Mouse (Mus musculus) forebrain, embryonic 11.5 days (tissue): ENCODE results near the gene Gm20517. TPM values are rescaled to one million over a fixed set of nuclear protein-coding genes. Genes with fewer than 3 reads are reported as not detected.

ENCODE experiments used
- ATAC-seq: fragments of 200-750 bp; cut with Nextera tagmentation; replicated peaks from 2 replicates; pipeline ENCODE4 v1.8.0; 2017; ENCODE audit warnings: moderate TSS enrichment; ENCODE audit not compliant: low FRiP score
- DNase-seq: peaks from one replicate; pipeline ENCODE4 v3.0.0-alpha.2; 2017; ENCODE audit warnings: low spot score
- H3K27ac ChIP-seq: fragments of 300-500 bp; sonication (generic); 2 replicates; pipeline ENCODE4 v1.5.1; 2014; ENCODE audit warnings: low read depth, low read length
- H3K27me3 ChIP-seq: fragments of 300-500 bp; sonication (generic); 2 replicates; pipeline ENCODE4 v1.6.1; 2014; ENCODE audit warnings: mild to moderate bottlenecking, low read length, mixed read lengths; ENCODE audit not compliant: control insufficient read depth, insufficient read depth
- H3K36me3 ChIP-seq: fragments of 300-500 bp; sonication (generic); 2 replicates; pipeline ENCODE4 v1.6.1; 2014; ENCODE audit warnings: mild to moderate bottlenecking, low read length, moderate library complexity, mixed read lengths; ENCODE audit not compliant: control insufficient read depth, insufficient read depth
- H3K4me1 ChIP-seq: fragments of 300-500 bp; sonication (generic); replicated peaks from 2 replicates; pipeline ENCODE4 v1.6.1; 2014; ENCODE audit warnings: low read length, mixed read lengths; ENCODE audit not compliant: control insufficient read depth, insufficient read depth
- H3K4me2 ChIP-seq: fragments of 300-500 bp; sonication (generic); 2 replicates; pipeline ENCODE4 v1.6.1; 2014; ENCODE audit warnings: low read depth, mild to moderate bottlenecking, low read length, moderate library complexity, mixed read lengths; ENCODE audit not compliant: severe bottlenecking
- H3K4me3 ChIP-seq: fragments of 300-500 bp; sonication (generic); 2 replicates; pipeline ENCODE4 v1.5.1; 2014; ENCODE audit warnings: low read depth, low read length
- H3K9ac ChIP-seq: fragments of 300-500 bp; sonication (generic); 2 replicates; pipeline ENCODE4 v1.6.1; 2014; ENCODE audit warnings: low read length
- H3K9me3 ChIP-seq: fragments of 300-500 bp; sonication (generic); 2 replicates; pipeline ENCODE4 v1.6.1; 2016; ENCODE audit warnings: low read length, mixed read lengths; ENCODE audit not compliant: control insufficient read depth
- WGBS: fragments of 180-500 bp; shearing (Covaris S2); extraction: QIAGEN DNeasy Blood & Tissue Kit; methylation state at CpG from one replicate; pipeline ENCODE4 v1.1.7; 2014; 5-methylcytosine and 5-hydroxymethylcytosine counted together
- polyA plus RNA-seq: library from polyadenylated mRNA; unstranded; fragments of >200 nt; fragmentation: Nextera tagmentation; extraction: Ambion mirVana; gene quantifications from 2 replicates; pipeline ENCODE4 v1.2.1, GENCODE M21; 2014

Gm20517 gene
- polyA plus RNA-seq, 1 experiment from 2014 or later: 2.4 TPM

DNA sequence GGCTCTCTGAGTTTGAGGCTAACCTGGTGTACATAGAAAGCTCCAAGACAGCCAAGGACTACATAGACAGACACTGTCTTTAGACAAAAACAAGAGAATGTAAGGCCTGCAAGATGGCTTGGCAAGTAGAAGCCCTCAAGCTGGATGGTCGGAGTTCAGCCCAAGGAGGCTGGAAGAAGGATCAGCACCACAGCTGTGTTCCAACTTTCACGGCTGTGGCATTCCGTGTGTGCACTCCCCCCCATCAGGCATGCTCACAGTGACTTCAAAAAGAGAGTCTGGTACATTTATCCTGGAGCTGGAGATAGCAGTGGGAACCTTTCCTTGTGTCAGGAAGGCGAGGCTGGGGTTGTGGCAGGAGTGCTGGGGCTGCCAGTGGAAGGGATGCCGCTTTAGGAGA, 14.6 kb downstream of the Gm20517 start:
- DNase-seq (no peak), ATAC-seq (no peak)
- Histone ChIP-seq H3K4me3 (no peak overlapping the region), H3K4me1 (0 out of 2 replicates have a peak, but pooled peaks cover 2% of the 10 kb centered on the region), H3K27ac (no peak overlapping the region), H3K9ac (no peak overlapping the region), H3K27me3 (no peaks in the 10 kb centered on the region), H3K36me3 (peaks cover 7% of the 10 kb centered on the region; the same call in 1 of the 2 replicates), H3K9me3 (no peaks in the 10 kb centered on the region), H3K4me2 (no peak overlapping the region)
- WGBS: 86% methylated on average over 5 of the region's 5 CpGs

DNA sequence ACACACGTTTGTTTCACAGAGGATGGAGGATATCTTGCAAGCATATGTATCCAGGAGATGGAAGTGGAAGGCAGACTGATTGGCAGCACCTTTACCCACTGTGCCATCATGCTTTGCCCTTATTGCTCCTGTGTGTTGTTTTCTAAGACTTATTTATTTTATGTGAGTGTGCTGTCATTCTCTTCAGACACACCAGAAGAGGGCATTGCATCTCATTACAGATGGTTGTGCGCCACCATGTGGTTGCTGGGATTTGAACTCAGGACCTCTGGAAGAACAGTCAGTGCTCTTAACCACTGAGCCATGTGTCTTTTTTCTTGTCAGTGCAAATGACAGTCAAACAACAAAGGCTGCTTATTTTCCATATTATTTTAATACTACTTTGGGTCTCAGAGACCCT, 16.4 kb downstream of the Gm20517 start:
- ATAC-seq: no peak
- H3K4me2 ChIP-seq: peak overlapping the region; percentile 93; the same call in 1 of the 2 replicates

DNA sequence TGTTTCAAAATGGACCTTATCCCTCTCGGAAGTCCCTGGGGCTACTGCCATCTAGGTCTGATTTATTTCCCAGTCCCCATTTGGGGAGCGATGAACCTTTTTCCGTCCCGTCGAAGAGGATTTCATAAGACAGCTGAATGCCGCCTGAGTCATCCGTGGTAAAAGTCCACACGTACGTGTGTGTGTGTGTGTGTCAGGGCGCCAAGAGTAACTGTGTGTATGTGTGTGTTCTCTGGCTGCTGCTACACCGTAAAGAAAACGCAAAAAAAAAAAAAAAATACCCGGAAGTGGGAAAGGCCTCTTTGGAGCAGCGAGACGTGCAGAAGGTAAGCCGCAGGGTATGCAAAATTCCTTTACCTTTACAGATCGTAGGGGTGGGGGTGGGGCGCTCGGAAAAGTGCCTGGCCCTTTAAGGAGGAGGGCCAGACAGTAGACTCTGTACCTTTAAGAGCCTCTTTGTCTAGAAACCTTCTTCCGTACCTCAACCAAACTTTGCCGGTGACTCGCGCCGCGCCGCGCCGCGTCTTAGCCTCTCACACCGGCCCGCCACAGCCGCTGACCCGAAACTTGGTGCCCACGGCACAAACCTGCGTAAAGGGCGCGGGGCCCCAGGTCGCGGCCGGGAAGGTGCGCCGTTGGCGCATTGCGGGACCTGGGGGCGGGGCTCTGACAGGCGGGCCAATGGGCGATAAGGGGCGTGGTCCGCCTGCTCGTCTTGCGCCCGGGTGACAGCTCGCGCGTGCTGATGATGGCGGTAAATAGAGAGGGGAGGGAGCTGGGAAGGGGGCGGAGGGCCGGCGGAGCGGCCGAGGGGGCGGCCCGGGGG, 17.7 kb downstream of the Gm20517 start:
- Histone ChIP-seq H3K36me3 (no peaks in the 10 kb centered on the region; the same call in 1 of the 2 replicates), H3K4me1 (peaks cover 4% of the 10 kb centered on the region; the same call in 1 of the 2 replicates), H3K9ac (peak overlapping the region; percentile 81), H3K27ac (peak overlapping the region; percentile 94), H3K9me3 (no peaks in the 10 kb centered on the region), H3K4me2 (peak overlapping the region; percentile 93), H3K4me3 (peak overlapping the region; percentile 59), H3K27me3 (no peaks in the 10 kb centered on the region)
- DNase-seq (peak; percentile 98), ATAC-seq (peak; percentile 94)
- WGBS: under 1% methylated on average over 62 of the region's 63 CpGs

More for the DNA sequence above, 16.4 kb downstream of the Gm20517 start:
- Histone ChIP-seq H3K27me3 (no peaks in the 10 kb centered on the region), H3K9ac (no peak overlapping the region), H3K36me3 (peaks cover 7% of the 10 kb centered on the region; the same call in 1 of the 2 replicates), H3K9me3 (no peaks in the 10 kb centered on the region), H3K27ac (no peak overlapping the region), H3K4me3 (no peak overlapping the region), H3K4me1 (peaks cover 4% of the 10 kb centered on the region; the same call in 1 of the 2 replicates)
- 77% methylated on average over 2 of the region's 2 CpGs for WGBS
- DNase-seq: no peak

DNA sequence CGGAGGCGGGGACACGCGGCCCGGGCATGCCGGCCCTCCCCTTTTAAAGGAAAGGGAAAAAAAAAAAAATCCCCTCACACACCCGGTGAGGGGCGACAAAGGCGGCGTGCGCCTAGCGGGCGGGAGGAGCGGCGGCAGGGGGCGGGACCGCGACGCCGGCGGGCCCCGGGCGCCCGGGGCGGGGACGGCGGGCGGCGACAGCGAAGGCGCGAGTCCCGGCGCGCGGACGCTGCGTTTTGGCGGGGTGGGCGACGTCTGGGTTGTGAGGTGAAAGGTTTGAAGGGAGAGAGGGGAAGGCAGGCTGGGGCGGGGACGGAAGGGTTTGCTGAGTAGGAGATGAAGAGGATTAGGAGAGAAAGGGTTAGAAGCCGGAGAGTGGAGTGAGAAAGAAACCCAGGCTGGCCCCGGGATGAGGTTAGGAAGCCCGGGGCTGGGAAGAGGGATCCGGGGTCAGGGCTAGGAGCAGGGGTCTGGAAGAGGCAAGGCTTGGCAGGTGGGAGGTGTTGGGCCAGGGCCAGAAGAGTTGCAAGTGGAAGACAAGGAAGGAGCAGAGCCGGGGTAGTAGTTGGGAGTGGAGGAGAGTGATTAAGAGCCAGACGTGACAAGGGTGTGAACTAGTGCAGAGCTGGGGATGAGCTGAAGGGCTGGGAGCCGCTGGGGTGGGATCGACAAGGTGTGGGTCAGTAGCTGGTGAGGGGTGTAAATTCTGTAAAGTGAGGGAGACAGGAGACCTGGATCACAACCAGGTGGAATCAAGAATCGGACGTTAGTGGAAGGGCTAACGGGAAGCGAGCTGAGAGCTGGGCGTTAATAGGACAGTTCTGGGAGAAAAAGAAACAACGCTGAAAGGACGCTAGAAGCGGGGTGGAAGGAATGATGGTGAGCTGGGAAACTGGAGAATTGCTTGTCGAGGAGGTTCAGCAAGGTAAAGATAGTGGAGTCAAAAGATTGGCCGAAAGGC, 18.6 kb downstream of the Gm20517 start:
- Histone ChIP-seq H3K9ac (peak overlapping the region; percentile 81), H3K4me2 (peak overlapping the region; percentile 93), H3K36me3 (no peaks in the 10 kb centered on the region), H3K9me3 (no peaks in the 10 kb centered on the region), H3K4me3 (peak overlapping the region; percentile 59), H3K27me3 (no peaks in the 10 kb centered on the region), H3K4me1 (peaks cover 4% of the 10 kb centered on the region; the same call in 1 of the 2 replicates), H3K27ac (peak overlapping the region; percentile 94)
- no peak for DNase-seq
- peak; percentile 73 for ATAC-seq
- under 1% methylated on average over 40 of the region's 61 CpGs for WGBS

DNA sequence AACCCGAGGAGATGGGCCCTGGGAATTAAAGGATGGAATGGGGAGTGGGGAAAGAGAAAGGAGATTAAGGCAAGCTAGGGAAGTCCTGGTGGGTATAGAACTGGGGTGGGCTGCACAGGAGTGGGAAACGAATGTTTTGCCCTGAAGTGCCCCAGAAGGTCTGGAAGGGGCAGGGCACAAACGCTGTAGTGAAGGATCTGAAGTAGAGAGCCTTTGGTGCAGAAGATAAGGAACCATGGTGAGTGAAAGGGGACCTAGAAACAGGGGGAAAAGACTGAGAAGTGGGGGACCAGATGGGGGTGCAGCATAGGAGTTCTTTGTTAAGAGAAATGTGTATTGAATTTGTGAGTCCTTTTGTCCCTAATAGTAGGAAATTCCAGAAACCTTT, 19.3 kb downstream of the Gm20517 start, which contains the start of gene Usp49:
Gene Usp49, plus strand, starts transcription at position 13 of the 388 bp plus-strand sequence.
- DNase-seq: no peak
- H3K36me3 ChIP-seq: no peaks in the 10 kb centered on the region
- H3K4me3 ChIP-seq: peak within 1 kb of the TSS; percentile 59
- peak within 1 kb of the TSS; percentile 81 for H3K9ac ChIP-seq
- no peak for ATAC-seq
- peak within 1 kb of the TSS; percentile 94 for H3K27ac ChIP-seq
- WGBS: 0% methylated on average over 3 of the region's 3 CpGs
- H3K27me3 ChIP-seq: no peaks in the 10 kb centered on the region
- no peaks in the 10 kb centered on the region for H3K9me3 ChIP-seq
- peaks cover 4% of the 10 kb centered on the region; the same call in 1 of the 2 replicates for H3K4me1 ChIP-seq
- peak within 1 kb of the TSS; percentile 93 for H3K4me2 ChIP-seq

DNA sequence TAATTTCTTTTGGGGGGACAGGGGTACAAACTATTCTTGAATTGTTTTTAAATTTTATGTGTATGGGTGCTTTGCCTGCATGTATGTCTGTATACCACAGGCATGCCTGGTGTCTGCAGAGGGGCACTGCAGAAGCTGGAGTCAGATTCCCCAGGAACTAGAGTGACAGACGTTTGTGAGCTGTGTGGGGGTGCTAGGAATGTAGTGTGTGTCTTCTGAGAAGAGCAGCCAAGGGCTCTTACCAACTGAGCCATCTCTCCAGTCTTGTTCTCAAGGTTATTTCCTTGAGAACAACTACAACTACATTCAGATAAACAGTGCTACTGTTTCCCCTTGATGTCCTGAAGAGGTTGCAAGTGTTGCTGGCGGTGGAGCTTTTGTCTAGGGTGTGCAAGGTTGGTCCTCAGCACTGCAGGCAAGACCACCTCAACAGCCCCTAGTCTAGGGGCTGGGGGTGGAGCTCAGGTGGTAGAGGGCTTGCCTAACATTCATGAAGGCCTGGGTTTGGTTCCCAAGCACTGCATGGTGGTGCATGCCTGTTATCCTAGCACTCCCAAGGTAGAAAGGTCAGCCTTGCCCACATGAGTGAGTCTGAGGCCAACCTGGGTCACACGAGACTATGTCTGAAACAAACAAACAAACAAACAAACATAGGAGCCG, 20.9 kb downstream of the Gm20517 start:
- no peaks in the 10 kb centered on the region for H3K27me3 ChIP-seq
- ATAC-seq: no peak
- no peaks in the 10 kb centered on the region for H3K9me3 ChIP-seq
- H3K4me3 ChIP-seq: no peak overlapping the region
- DNase-seq: no peak
- WGBS: 66% methylated on average over 4 of the region's 4 CpGs
- 0 out of 2 replicates have a peak overlapping the region, but pooled peaks have one; percentile 15 for H3K4me2 ChIP-seq
- no peak overlapping the region for H3K27ac ChIP-seq
- H3K9ac ChIP-seq: peak overlapping the region; percentile 20; the same call in 1 of the 2 replicates
- no peaks in the 10 kb centered on the region for H3K36me3 ChIP-seq
- peaks cover 4% of the 10 kb centered on the region; the same call in 1 of the 2 replicates for H3K4me1 ChIP-seq

DNA sequence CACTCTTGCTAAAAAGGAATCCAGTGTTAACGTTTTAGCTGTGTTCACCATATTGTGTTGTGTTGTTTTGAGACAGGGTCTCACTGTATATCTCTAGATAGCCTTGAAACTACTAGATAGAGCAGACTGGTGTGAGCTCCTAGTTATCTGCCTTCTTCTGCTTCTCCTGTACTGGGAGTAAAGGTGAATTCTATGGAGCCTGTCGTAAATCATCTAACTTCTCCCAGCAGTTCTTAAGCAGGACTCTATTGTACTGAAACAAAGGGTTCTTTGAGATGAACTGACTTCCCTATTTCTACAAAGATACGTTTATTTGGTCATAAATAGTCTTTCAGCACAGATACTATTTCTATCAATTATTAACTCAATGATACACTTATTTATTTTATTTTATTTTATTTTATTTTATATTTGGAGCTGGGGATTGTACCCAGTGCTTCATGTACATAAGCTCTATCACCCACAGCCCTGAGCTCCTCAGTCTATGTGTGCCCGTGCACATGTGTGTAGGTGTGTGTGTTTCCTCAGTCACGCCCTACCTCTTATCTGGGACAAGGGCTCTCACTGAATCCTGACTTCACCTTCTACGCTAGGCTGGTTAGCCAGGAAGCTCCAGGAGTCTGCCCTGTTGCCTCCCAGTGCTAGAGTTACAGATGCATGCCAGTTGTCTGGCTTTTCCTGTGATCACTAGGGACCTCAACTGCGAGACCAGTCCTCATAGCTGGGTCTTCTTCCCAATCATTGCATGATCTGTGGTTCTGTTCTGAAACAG, 22.8 kb downstream of the Gm20517 start:
- Histone ChIP-seq H3K9ac (no peak overlapping the region), H3K9me3 (no peaks in the 10 kb centered on the region), H3K36me3 (no peaks in the 10 kb centered on the region), H3K27ac (no peak overlapping the region), H3K4me1 (peaks cover 2% of the 10 kb centered on the region; the same call in 1 of the 2 replicates), H3K27me3 (no peaks in the 10 kb centered on the region), H3K4me2 (no peak overlapping the region), H3K4me3 (no peak overlapping the region)
- WGBS: 88% methylated on average over 7 of the region's 7 CpGs
- DNase-seq (no peak), ATAC-seq (no peak)
